Mouse (Mus musculus): ENCODE measurements around the gene Bin2.

The Bin2 gene

GRCm38 (mm10) chr15:100683041-100683440 is 13.7 kb upstream of the Bin2 start:
- peak; percentile 83 for DNase-seq (ENCODE audit: low read depth, low spot score)

GRCm38 (mm10) chr15:100681770-100682169 is 12.4 kb upstream of the Bin2 start:
- no peak for DNase-seq (ENCODE audit: low read depth, low spot score)

GRCm38 (mm10) chr15:100680381-100680780 is 11.0 kb upstream of the Bin2 start:
- DNase-seq (ENCODE audit: low read depth, low spot score): no peak

- no peak for DNase-seq (ENCODE audit: low read depth, low spot score)
Observed at GRCm38 (mm10) chr15:100679005-100679404, 9.7 kb upstream of the Bin2 start.

DNA sequence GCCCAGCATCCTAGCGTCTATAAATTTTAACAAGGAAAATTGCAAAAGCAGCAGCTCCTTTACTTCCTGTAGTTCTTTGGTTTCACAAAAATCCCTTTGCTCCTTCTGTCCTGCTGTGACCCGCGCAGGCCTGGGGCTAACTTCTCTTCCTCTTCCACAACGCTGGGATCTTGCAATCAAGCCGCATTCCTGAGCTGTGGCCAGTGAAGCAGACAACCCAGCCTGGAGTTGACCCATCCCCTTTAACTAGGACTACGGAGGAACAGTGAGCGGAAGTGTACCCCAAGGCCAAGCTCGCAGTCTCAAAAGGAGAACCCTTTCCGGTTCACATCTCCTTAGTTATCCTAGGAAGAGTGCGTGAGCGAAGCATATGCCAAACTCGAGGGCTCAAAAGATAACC is 9.2 kb upstream of the Bin2 start:
- no peak for DNase-seq (ENCODE audit: low read depth, low spot score)

- DNase-seq (ENCODE audit: low read depth, low spot score): no peak
Observed at GRCm38 (mm10) chr15:100677675-100678074, 8.3 kb upstream of the Bin2 start.

GRCm38 (mm10) chr15:100676521-100676920 is 7.2 kb upstream of the Bin2 start:
- no peak for DNase-seq (ENCODE audit: low read depth, low spot score)

DNA sequence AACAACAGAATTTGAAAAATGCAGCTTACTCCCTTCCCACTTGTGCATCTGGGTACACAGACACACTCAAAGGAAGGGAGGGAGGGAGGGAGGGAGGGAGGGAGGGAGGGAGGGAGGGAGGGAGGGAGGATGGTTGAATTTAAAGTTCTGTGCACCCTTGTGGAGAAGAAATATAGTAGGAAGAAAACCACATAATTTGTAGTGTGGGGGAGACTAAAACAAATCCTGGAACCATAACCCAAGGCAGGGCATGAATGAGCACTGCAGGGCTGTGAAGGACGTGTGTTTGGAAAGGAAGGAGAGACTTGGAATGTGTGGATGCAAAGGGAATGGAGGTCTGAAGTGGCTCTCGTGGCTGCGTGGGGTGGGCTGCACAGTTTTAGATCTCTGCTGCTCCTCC is 6.1 kb upstream of the Bin2 start:
- no peak for DNase-seq (ENCODE audit: low read depth, low spot score)

DNA sequence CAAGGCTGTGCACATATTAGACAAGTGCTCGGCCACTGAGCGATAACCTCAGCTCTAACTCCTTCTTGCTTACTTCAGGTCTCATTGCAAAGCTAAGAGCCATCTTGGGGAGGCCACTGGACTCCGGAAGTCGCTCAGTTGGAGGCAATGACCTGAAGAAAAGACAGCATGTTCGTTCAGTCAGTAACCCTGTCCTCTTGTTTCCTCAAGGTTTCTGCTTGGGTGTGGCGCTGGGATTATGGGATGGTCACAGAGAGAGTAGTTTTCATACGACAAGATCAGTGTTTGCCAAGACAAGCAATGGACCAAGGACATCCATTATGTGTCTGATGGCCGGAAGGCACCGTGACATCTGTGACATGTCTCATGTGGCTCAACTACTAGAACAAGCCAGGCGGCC is 5.2 kb upstream of the Bin2 start:
- peak; percentile 34 for DNase-seq (ENCODE audit: low read depth, low spot score)

GRCm38 (mm10) chr15:100673585-100674391 is 4.4 kb upstream of the Bin2 start:
- DNase-seq (ENCODE audit: low read depth, low spot score): peak; percentile 67

- DNase-seq (ENCODE audit: low read depth, low spot score): no peak
Observed at GRCm38 (mm10) chr15:100670833-100671232, 1.5 kb upstream of the Bin2 start.

DNA sequence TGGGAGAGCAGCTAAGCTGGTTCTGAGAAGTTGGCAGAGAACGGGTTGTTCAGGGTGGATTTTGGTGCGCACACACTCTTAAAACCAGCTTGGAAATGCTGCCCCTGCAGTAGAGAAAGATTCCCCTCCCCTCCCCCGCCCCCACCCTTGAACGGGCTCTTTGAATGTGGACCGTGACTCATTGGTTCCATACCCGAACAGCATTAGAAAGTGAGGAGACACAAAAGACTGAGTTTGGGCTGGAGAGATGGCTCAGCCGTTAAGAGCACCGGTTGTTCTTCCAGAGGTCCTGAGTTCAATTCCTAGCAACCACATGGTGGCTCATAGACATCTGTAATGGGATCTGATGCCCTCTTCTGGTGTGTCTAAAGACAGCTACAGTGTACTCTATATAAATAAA is 651 bp upstream of the Bin2 start:
- DNase-seq (ENCODE audit: low read depth, low spot score): no peak

GRCm38 (mm10) chr15:100667871-100668545 is 1.3 kb downstream of the Bin2 start:
- no peak for DNase-seq (ENCODE audit: low read depth, low spot score)

DNA sequence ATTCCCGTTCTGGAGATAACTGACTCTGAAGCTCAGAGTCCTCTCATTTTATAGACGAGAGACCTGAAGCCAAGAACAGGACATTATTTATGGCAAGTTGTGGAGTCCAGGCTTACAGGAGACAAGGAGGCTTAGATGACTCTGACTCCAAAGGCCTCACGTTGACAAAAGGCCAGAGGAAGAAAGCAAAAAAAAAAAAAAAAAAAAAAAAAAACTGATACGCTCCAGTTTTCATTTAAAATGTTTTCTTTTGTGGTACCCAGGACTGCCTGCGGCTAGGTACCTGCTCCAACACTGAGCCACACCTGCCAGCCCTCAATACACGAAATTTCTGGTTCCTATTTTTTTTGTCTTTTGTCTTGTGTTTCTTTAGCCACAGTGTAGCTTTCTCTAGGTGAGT is 1.9 kb downstream of the Bin2 start:
- DNase-seq (ENCODE audit: low read depth, low spot score): no peak

DNA sequence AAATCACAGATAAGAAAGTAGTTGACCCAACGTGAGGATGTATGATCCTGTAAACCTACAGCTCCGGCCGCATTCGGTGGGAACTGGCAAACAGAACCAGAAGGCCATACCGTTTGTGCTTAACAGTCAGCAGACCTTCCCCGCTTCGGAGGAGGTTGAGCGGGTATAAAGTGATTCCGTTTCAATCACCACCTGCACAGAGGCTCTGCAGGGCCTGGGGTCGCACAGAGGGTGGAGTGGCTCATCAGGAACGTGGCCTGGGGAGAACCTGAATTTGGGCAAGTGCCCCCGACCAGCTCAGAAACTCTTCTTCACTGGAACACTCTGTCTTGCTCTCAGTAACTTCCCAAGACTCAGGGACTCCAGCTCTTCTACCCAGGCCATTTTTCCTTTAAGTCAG is 2.5 kb downstream of the Bin2 start:
- DNase-seq (ENCODE audit: low read depth, low spot score): no peak

GRCm38 (mm10) chr15:100666219-100666696 is 3.1 kb downstream of the Bin2 start:
- DNase-seq (ENCODE audit: low read depth, low spot score): peak; percentile 47

GRCm38 (mm10) chr15:100665411-100666218 is 3.7 kb downstream of the Bin2 start:
- DNase-seq (ENCODE audit: low read depth, low spot score): no peak

- no peak for DNase-seq (ENCODE audit: low read depth, low spot score)
Observed at GRCm38 (mm10) chr15:100664813-100665274, 4.5 kb downstream of the Bin2 start.

- no peak for DNase-seq (ENCODE audit: low read depth, low spot score)
Observed at GRCm38 (mm10) chr15:100660805-100661204, 8.5 kb downstream of the Bin2 start.

- no peak for DNase-seq (ENCODE audit: low read depth, low spot score)
Observed at GRCm38 (mm10) chr15:100660306-100660705, 9.0 kb downstream of the Bin2 start.

GRCm38 (mm10) chr15:100655201-100655600 is 14.2 kb downstream of the Bin2 start:
- no peak for DNase-seq (ENCODE audit: low read depth, low spot score)

GRCm38 (mm10) chr15:100654271-100654670 is 15.1 kb downstream of the Bin2 start:
- DNase-seq (ENCODE audit: low read depth, low spot score): no peak
